Mouse (Mus musculus): ENCODE measurements around the gene Thap2. TPM values are rescaled to one million over a fixed set of nuclear protein-coding genes. Genes with fewer than 3 reads are reported as not detected.

Gene Thap2
- 13.7 TPM for polyA plus RNA-seq (2017; shearing (Covaris generic))

DNA sequence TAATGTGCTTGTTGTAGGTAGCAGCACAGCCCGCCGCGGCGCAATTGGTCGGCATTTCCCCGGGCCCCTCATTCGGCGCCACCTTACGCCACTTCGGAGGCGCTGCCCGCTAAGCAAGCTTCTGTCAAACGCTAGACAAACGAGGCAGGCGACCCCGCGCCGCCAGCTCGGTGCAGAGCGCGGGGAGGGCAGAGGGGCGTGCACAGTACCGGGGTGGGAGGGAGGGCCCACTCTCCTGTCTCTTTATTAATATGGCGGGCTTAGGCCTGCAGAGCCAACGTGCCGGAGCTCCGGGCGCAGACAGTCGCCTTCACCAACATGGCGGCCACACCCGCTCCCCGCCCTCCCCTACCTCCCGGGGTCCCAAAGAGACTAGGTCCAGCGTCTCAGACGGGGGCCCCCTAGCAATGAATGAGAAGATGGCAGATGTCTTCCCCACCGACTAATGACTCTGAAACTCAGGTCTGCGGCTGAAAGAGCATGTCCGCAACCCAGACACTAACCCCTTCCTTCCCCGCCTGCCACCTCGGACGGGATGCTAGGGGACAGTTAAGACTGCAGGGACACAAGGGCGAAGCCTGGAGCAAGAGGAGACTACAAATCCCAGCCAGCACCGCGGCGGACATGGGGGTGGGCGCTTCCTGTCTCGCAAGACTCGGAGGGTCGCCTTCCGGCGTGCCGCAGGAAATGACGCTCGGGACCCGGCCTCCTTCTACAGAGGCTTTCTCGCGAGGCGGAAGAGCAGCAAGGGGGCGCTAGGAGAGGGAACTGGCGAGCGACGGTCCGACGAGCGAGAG, at the start of gene Thap2, which contains the start of gene Zfc3h1:
Gene Thap2 (minus strand): TSS at position 223 of the 797 bp plus-strand sequence.
Gene Zfc3h1 (plus strand): TSS at position 739 of the 797 bp plus-strand sequence.

DNA sequence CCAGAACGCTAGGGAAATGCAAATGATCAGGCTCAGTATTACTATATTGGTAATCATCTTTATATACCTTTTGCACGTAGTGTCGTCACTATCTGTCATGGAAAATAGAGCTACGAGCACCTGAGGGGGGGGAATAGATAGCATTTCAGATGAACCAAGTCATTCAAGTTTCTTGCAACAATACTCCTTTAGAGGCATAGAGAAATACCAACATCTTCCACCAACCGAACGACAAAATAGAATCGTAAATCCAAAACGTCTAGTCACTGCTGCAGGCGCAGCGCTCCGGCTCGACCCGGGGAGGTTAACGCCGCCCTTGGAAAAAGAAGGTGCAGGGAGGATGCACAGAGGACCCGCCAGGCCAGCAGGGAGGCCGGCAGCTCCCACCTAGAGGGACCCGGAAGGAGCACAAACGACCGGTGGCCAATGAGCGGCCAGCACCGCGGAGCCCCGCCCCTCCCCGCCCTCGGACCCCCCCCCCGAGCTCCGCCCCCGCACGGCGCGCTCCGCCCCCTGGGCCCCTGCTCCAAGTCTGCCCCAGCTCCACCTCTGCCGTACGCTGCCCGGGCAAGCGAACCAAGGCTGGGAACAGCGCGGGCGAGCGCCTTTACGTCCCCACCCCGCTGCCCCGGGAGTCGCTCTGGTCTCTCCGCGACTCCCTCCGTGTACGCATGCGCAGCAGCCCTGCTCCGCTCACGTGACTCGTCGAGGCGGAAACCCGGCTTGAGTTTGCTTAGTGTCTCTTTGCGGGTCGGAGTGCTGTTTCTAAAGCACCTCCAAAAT, 22.2 kb downstream of the Thap2 start, which contains the start of gene Tmem19:
Gene Tmem19 (minus strand): TSS at position 662 of the 783 bp plus-strand sequence.

Other genes starting within 250 kb of the Thap2 start
- not detected for gene Tph2, start 199.4 kb downstream of the Thap2 start, polyA plus RNA-seq (2017; shearing (Covaris generic))
- gene Tbc1d15, start 133.0 kb downstream of the Thap2 start, polyA plus RNA-seq (2017; shearing (Covaris generic)) = 129 TPM
- gene Rab21, start 68.8 kb downstream of the Thap2 start, polyA plus RNA-seq (2017; shearing (Covaris generic)) = 3.4 TPM
- 56.6 TPM for gene Tmem19, start 21.9 kb downstream of the Thap2 start, polyA plus RNA-seq (2017; shearing (Covaris generic))
- 31.7 TPM for gene Zfc3h1, start 516 bp upstream of the Thap2 start, polyA plus RNA-seq (2017; shearing (Covaris generic))
- not detected for gene A930009A15Rik, start 185.5 kb upstream of the Thap2 start, polyA plus RNA-seq (2017; shearing (Covaris generic))
- not detected for gene Lgr5, start 203.3 kb upstream of the Thap2 start, polyA plus RNA-seq (2017; shearing (Covaris generic))